Mouse (Mus musculus): Measurements from ENCODE around the gene Chmp6.

DNA sequence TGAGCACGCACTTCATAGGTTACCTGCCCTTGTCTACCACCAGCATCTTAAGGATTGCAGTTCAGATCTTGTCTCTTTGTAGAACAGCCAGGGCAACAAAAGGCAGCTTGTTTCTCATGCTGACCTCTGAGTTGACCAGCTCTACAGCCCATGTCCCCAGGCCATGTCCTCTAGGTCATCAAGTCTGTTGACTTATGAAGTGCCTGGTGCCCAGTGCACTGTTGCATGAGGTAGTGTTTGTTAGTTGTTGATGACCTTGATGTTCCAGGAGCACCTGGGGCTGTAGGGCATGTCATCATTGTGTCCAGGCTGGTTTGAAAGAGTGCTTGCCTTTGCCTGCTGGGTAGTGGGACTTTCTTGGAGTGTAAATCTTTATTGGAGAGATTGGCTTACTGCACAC is 34.2 kb downstream of the Chmp6 start:
- no peak for TF ChIP-seq CTCF (conservative IDR thresholded peaks at IDR 0.05; ENCODE audit: low read length)
- no peak for TF ChIP-seq NANOG (IDR thresholded peaks at IDR 0.05; ENCODE audit: borderline replicate concordance, low read length)

Data from E14TG2a.4 (cell line).